Mouse (Mus musculus): ENCODE data around the gene Akap8l.

The Akap8l gene

GRCm38 (mm10) chr17:32320597-32321389 is 29.6 kb downstream of the Akap8l start, which contains the start of gene Akap8:
TSS of gene Akap8 (minus strand) at chr17:32321238.
- DNase-seq (ENCODE audit: low spot score in 2 of 2), result peak; percentile 99

GRCm38 (mm10) chr17:32319950-32320349 is 30.5 kb downstream of the Akap8l start:
- peak in 1 of 2 experiments; percentile 16 for DNase-seq (ENCODE audit: low spot score in 2 of 2)

GRCm38 (mm10) chr17:32317708-32318107 is 32.7 kb downstream of the Akap8l start:
- DNase-seq (ENCODE audit: low spot score in 2 of 2), result no peak

GRCm38 (mm10) chr17:32317032-32317431 is 33.4 kb downstream of the Akap8l start:
- no peak for DNase-seq (ENCODE audit: low spot score in 2 of 2)

GRCm38 (mm10) chr17:32315560-32315959 is 34.8 kb downstream of the Akap8l start:
- DNase-seq (ENCODE audit: low spot score in 2 of 2), result no peak

GRCm38 (mm10) chr17:32313892-32314291 is 36.5 kb downstream of the Akap8l start:
- no peak for DNase-seq (ENCODE audit: low spot score in 2 of 2)

GRCm38 (mm10) chr17:32312801-32313200 is 37.6 kb downstream of the Akap8l start:
- DNase-seq (ENCODE audit: low spot score in 2 of 2), result no peak

DNA sequence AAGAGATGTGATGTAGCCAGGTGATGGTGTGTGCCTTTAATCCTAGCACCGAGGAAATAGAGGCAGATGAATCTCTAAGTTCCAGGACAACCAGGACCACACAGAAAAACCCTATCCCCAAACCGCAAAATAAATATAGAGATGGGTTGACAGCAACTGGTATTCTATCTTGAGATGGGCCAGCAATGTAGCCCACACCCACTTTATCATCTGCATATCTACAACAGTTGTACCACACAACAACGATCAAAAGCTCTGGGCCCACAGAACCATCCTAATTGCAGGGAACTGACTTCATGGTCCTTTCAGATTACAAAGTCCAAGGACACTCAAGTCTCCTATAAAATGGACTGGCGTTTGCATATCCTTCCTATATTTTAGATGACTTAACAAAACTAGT is 42.4 kb downstream of the Akap8l start:
- no peak for DNase-seq (ENCODE audit: low spot score in 2 of 2)

DNA sequence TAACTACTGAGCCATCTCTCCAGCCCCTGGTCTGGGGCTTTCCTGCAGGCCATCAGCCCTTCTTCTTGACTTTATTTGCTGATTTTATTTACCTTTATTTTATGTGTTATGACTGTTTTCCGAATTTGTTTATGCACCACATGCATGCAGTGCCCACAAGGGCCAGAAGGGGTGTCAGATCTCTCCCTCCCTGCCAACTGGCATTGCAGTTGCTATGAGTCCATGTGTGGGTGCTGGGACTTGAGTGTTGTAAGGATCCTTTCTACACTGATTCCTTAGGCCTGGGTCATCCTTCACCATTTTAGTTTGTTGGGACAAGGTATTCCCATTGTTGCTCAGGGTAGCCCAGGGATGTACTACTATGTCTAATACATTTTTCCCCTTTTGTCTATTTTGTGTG is 52.3 kb downstream of the Akap8l start:
- no peak for DNase-seq (ENCODE audit: low spot score in 2 of 2)

GRCm38 (mm10) chr17:32295901-32296300 is 54.5 kb downstream of the Akap8l start:
- no peak for DNase-seq (ENCODE audit: low spot score in 2 of 2)

DNA sequence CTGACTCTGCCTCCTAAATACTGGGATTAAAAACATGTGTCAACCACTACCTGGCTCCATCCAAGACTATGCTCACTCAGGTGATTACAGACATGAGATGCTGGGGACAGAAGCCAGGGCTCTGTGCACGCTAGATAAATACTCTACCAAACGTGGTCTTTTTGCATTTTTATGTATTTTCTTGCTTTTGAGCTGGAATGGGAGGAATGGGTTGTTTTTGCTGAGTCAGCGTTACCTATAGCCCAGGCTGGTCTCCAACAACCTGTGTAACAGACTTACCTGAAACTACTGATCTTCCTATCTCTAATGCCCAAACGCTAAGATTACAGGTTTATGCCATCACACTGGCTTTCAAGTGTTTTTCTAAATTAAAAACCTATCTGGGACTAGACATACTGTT is 55.2 kb downstream of the Akap8l start:
- no peak for DNase-seq (ENCODE audit: low spot score in 2 of 2)

DNA sequence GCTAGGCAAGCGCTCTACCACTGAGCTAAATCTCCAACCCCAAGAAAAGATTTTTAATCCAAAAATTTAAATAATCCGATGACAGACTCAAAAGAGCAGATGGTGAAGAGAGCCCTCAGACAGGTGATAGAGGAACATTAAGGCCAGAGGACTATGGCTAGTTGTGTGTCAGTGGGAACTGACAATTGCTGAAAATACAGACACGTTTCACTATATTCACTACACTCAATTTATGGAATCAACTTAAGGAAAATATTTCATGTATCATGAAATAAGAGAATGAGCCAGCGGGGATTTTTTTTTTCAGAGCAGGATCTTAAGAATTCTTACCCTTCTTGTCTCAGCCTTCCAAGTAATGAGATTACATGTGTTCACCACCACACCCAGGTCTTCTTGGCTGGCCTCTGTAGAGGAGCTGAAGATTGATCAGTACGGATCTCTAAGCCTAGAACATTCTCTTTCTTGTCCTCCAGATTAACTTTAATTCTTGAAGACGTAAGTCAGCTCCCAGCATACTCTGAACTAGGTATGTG is 65.2 kb downstream of the Akap8l start:
- DNase-seq (ENCODE audit: low spot score in 2 of 2), result no peak

GRCm38 (mm10) chr17:32284262-32285137 is 65.9 kb downstream of the Akap8l start, which contains the start of gene Brd4:
TSS of gene Brd4 (minus strand) at chr17:32284722.
- DNase-seq (ENCODE audit: low spot score in 2 of 2), result peak; percentile 90

- peak; percentile 71 to 73 for DNase-seq (ENCODE audit: low spot score in 2 of 2)
Observed at GRCm38 (mm10) chr17:32283771-32284221, 66.6 kb downstream of the Akap8l start.

- DNase-seq (ENCODE audit: low spot score in 2 of 2), result peak in 1 of 2 experiments; percentile 14
Observed at GRCm38 (mm10) chr17:32283341-32283740, 67.1 kb downstream of the Akap8l start.

DNA sequence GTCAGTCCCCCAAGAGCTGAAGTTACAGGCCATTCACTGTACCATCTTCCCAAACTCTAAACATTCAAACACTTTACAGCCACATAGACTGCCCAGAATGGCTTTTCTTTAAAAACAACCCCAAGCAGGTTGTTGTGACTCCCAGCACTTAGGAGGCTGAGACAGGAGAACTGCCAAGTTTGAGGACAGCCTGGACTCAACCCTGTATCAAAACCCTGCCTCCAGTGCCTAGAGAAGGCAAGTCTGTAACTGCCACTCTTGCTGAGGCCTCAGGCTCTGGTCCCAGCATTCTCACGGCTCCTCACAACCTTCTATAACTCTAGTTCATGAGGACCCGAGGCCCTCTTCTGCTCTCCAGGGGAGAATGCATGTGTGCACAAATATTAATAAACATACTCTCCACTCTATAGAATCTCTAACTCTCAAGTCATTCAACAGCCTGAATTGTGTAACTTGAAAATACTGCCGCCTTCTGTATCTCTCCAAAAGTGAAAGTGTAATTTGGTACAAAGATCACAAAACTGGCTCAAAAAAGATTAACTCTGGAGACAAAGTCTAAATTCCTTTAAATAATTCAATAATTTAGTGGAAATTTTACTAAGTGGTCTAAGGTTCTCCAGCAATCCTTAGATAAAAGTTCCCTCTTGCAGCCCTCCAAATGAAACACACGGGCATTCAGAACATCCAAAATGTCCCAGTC is 68.6 kb downstream of the Akap8l start:
- DNase-seq (ENCODE audit: low spot score in 2 of 2), result no peak

- DNase-seq (ENCODE audit: low spot score in 2 of 2), result no peak
Observed at GRCm38 (mm10) chr17:32281126-32281525, 69.3 kb downstream of the Akap8l start.

DNA sequence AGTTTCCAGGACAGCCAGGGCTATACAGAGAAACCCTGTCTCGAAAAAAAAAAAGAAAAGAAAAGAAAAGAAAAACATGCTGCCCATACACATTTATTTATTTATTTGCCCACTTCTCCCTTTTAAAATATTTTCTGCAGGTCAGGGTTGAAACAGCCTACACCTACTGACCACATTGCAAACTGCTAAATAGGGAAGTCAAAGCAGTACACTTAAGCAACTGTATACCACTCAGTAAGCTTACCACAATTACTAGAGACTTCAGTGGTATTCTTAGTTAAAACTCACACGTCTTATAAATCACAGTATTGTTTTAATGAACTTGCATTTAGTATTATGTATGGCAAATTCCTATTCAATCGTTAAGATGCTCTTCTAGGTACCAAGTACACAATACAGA is 69.8 kb downstream of the Akap8l start:
- no peak for DNase-seq (ENCODE audit: low spot score in 2 of 2)

DNA sequence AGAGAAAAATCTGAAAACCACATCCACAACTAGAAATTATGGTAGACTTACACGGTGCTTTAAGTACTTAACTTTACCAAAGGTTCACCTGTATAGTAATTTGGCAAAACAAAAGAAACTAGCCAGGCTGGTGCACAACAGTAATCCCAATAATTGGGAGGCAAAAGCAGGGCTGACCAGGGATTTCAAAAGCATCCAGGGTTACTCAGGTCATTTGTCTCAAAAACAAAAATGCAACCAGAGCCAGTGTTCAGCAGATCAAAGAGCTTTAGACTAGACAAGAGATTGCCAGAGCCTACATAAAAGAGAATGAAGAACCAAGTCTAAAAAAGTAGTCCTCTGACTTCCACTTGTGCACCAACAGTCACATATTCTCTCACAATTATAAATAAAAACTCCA is 73.2 kb downstream of the Akap8l start:
- no peak for DNase-seq (ENCODE audit: low spot score in 2 of 2)

DNA sequence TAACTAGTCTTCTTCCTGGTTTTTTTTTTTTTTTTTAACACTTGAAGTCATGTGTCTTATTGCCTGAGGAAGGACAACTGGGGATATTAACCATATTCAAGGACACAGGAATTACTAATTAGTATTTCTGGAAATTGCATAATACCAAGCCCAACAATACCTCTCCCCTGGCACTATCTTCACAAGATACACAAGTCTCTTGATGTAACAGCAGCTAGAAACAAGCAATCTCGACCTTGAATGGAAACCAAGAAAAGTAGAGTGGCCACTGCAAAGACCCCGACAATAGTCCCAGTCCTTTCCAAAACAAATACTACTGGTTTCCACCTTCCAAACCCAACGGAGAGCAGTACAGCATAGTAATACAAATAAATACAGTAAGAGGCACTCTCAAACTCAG is 74.8 kb downstream of the Akap8l start:
- DNase-seq (ENCODE audit: low spot score in 2 of 2), result no peak

All from spleen, postnatal 36 days (tissue).